Mouse (Mus musculus) NIH3T3 (cell line): ENCODE measurements around the gene Cox4i2.

Source experiments
- DNase-seq: peaks from one replicate; pipeline ENCODE4 v3.0.0-alpha.2; 2012; ENCODE audit warnings: low read depth

The Cox4i2 gene

GRCm38 (mm10) chr2:152769677-152770076, 15.7 kb downstream of the Cox4i2 start:
- DNase-seq: no peak

GRCm38 (mm10) chr2:152771571-152771970, 17.6 kb downstream of the Cox4i2 start:
- no peak for DNase-seq

GRCm38 (mm10) chr2:152772231-152772630, 18.3 kb downstream of the Cox4i2 start:
- DNase-seq: no peak

DNA sequence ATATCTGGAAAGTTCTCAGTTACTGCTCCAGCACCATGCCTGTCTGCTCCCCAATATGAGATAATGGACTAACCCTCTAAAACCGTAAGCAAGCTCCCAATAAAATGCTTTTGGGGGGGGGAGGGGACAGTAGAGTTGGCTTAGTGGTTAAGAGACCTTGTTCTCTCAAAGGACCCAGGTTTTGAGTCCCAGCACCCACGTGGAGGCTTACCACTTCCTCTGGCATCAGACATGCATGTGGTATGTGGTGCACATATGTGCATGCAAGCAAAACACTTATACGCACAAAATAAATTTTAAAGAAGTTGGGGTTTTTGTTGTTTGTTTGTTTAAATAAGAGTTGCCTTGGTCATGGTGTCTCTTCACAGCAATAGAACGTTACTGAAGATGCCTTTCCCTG, 21.4 kb downstream of the Cox4i2 start:
- DNase-seq: no peak

- no peak for DNase-seq
Observed at GRCm38 (mm10) chr2:152776019-152776418, 22.0 kb downstream of the Cox4i2 start.

DNA sequence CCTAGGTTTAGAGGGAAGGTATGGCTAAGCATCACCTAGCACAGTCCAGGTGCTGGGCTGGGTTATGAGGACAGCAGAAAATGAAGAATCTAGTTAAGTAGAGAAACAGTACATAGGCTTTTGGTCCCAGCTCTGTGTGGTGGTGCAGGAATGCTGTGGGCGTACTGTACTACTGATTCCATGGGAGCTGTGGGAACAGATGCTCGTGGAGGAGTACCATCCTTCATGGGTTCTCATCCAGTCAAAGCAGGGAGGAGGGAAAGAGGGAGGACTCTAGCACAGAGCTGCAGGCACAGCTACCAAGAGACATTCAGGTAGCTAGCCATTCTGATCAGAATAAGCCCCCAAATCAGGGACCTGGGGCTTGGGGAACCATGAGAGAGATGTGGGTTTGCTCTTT, 22.5 kb downstream of the Cox4i2 start:
- no peak for DNase-seq

DNA sequence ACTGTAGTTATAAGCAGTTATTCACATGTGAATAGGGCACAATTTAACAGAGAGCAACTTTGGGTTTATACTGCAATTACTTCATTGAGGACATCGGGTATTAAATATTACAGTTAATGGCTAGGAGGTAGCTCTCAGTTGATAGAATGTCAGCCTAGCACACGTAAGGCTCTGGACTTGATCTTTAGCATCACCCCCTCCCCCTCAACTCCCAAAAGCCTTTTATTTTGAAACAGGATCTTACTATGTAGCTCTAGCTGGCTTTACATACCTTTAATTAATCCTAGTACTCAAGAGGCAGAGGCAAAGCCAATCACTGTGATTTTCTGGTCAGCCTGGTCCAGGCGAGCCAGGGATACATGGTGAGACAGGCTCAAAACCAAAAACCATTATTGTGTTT, 23.1 kb downstream of the Cox4i2 start:
- DNase-seq: no peak

DNA sequence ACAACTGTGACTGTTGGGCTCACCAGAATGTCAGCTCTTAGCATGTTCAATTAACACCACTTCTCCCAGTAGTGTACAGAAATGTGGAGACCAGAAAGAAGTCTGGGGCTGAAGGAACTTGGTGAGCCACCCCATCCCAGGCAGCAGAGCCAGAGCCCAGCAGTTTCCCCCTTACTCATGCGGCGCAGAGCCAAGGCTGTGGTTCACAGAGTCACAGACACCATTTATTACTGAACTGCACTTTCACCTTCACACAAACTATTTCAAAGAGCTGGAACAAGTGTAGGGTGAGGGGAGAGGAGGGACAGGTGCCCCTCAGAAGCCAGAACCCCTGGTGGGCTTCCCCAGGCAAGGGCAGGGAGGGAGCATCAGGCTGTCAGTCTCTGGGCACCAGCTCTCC, 26.5 kb downstream of the Cox4i2 start:
- DNase-seq: peak; percentile 43

DNA sequence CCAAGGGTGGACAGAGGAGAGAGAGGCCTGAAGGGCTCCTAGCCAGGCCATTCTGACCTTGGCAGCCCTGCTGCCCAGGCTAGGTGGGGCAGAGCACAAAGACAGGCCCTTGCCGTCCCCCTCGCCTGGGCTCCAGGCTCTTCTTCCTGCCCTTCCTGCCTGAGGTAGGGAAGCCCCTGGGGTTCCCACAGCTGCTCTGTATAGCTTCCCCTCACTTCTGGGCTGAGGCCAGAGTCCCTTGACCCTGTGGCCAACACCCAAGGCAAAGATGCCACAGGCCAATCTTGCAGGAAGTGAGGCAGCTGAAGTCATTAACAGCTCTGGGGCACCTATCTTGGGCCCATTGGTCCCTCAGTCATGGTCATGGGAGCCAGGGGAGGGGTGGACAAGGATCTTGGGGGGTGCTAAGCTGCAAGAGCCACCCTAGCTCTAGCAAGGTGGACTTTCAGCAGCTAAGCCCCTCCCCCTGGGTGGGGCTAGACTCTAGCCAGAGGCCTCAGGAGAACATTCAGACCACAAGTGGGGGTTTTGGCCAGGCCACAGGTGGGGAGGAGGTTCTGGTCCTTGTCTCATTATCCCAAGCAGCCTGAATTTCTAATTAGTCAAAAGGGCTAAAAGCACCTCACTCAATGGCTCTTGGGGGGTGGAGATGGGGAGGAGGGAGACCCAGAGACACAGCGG, 27.2 kb downstream of the Cox4i2 start:
- DNase-seq: no peak

DNA sequence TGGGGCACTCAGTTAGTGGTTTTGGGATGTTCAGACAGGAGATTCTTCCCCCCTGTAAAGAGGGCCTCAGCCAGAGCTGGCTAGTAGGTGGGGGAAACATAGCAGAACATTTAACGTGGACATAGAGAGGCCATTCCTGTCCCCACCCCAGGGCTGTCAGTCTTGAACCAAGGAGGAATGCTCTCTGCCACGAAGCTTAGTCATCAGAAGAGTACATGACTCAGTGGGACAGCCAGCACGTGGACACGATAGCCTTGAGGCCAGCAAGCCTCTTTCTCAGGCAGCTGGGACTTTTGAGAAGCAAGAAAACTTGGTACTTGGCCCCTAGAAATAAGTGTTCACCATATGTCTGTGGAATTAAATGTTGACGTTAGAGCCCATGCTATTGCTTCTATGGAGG, 28.7 kb downstream of the Cox4i2 start:
- DNase-seq: peak; percentile 62

DNA sequence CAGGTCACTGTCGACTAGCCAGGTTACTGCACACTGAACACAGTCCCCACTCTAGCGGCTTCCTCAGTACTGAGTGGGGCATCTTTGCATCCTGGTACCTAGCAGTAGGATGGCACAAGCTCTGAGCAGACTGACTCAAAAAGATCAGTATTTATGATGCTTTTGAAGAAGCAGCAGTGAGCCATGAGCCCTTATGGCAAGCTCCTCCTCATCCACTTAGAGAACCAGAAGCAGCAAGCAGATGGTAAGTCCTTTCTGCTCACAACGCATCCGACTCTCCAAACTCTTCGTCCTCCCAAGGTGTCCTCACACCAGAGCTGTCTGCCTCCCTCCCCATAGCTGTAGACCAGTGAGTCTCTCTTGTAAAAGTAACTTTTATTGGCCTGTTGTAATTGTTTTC, 29.3 kb downstream of the Cox4i2 start:
- no peak for DNase-seq

GRCm38 (mm10) chr2:152784640-152785039, 30.7 kb downstream of the Cox4i2 start:
- DNase-seq: no peak

GRCm38 (mm10) chr2:152785446-152786350, 31.7 kb downstream of the Cox4i2 start:
- no peak for DNase-seq

- DNase-seq: no peak
Observed at GRCm38 (mm10) chr2:152787136-152787535, 33.2 kb downstream of the Cox4i2 start.

DNA sequence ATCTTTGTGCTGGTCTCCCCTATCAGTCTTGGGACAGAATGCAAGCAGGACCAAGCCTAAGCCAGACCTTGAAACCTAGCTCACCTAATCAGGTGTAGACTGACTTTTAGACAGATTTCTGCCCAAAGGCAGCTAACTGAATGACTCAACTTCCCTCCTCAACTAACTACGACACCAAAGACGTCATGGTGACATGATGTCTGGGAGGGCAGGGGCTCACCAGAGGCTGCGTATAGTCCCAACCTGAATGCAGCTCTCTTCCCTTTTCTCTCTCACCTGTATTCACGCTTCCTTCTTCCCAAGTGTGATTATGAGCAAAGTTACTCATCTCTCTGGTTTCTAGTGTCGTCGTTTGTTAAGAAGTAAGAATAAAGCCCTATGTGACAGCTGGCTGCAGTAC, 33.6 kb downstream of the Cox4i2 start:
- DNase-seq: no peak

- DNase-seq: no peak
Observed at GRCm38 (mm10) chr2:152788892-152789421, 35.0 kb downstream of the Cox4i2 start.

GRCm38 (mm10) chr2:152789591-152789999, 35.6 kb downstream of the Cox4i2 start:
- DNase-seq: no peak

- peak; percentile 89 for DNase-seq
Observed at GRCm38 (mm10) chr2:152792461-152792860, 38.5 kb downstream of the Cox4i2 start.

DNA sequence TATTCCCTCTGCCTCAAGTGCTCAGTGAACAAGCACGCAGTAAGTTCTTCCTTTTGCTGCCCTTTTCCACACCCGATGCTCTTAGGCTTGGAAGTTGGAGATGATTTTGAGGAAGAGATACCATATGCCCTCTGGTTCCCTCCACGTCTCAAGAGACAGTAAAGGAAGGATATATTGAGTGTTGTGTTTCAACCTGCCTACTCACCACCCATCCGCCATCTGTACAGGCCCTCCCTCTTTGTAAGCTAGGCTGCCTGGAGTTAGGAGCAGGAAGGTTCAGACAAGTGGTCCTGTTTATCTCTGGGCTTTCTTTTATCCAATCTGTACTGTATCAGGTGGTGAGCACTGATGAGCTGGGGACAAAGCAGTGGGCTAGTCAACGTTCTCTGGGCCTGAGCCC, 39.4 kb downstream of the Cox4i2 start:
- DNase-seq: no peak

- no peak for DNase-seq
Observed at GRCm38 (mm10) chr2:152794281-152794827, 40.4 kb downstream of the Cox4i2 start.

DNA sequence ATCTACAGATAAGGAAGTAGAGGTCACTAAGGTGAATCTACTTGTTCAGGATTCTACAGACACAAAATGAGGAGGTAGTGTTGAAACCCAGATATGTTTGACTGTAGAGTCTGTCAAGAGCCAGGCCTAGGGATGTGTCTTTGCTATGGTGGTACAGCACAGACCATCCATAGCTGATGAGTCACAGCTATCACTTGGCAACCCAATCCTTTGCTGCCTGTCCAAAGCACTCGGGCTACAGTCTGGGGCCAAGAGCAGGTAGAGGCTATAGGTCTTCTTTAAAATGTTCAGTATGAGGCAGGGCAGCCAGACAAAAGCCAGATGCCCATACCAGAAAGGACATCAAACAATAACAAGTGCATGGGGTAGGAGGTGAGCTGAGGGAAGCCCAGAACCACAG, 43.6 kb downstream of the Cox4i2 start:
- DNase-seq: no peak

GRCm38 (mm10) chr2:152799954-152800761, 46.2 kb downstream of the Cox4i2 start:
- DNase-seq: no peak
